ENCODE assay signal across 11 mouse cellular contexts in the genomic region with DNA sequence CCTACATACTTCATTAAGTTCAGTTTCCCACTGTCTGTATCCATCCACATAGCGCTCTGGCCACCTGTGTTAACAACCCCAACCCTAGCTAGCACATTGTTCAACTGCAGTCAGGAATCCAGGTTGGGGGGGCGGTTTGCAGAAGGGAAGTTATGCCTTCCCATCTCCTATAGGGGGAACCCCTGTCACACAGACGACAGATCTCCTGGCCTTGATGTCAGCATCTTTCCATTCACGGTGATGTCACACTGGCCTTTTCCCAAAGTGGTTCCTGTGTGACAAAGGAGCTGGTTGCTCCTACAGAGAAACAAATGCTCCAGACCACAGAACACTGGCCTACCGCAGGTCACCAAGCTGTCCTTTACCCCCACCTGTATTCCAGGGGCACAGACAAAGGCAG. TPM values are rescaled to one million over a fixed set of nuclear protein-coding genes. Genes with fewer than 3 reads are reported as not detected.
DNase-seq lines count a peak whose midpoint lies in the region; ATAC-seq lines count a peak whose summit lies in the region.
"Had no signal": no experiment of that assay in that cellular context is flagged by ENCODE, and none has a peak within 500 bp of the region (broad histone marks: within the 10 kb centered on the region; RNA-seq: fewer than 3 reads in every experiment).

No protein-coding gene starts in this region.

- DNase-seq in hindbrain, embryonic 10.5 days (ENCODE audit: low spot score), result peak; percentile 41
- DNase-seq in hindbrain, embryonic 14.5 days (ENCODE audit: low spot score), result no peak
- DNase-seq in 3134 (ENCODE audit: extremely low read depth, insufficient read length, low spot score), result peak; percentile 49
- peak; percentile 71 for DNase-seq in NIH3T3 (ENCODE audit: low read depth)
- DNase-seq in embryonic facial prominence, embryonic 11.5 days (ENCODE audit: low spot score), result peak; percentile 36
- DNase-seq in lung, postnatal 10 days, result peak; percentile 70

- 63% methylated on average over 5 of the region's 5 CpGs for WGBS in hindbrain, embryonic 10.5 days
- WGBS in hindbrain, embryonic 14.5 days, result 49% methylated on average over 5 of the region's 5 CpGs
- 73% methylated on average over 5 of the region's 5 CpGs for WGBS in embryonic facial prominence, embryonic 11.5 days

- no peak overlapping the region for H3K9ac ChIP-seq in hindbrain, embryonic 14.5 days
- H3K9ac ChIP-seq in embryonic facial prominence, embryonic 11.5 days (replicated peaks; ENCODE audit: low read length), result no peak overlapping the region; the same call in 1 of the 2 replicates
- H3K9ac ChIP-seq: neural tube, embryonic 12.5 days had no signal

- ATAC-seq in hindbrain, embryonic 14.5 days (ENCODE audit: low FRiP score), result no peak
- no peak for ATAC-seq in embryonic facial prominence, embryonic 11.5 days (replicated peaks; ENCODE audit: insufficient number of reproducible peaks, low FRiP score, low TSS enrichment, low read depth)
- ATAC-seq in granulocyte monocyte progenitor cell, adult 5-6 weeks (replicated peaks; ENCODE audit: poor library complexity, severe bottlenecking), result no peak
- ATAC-seq in erythroblast, adult 5-6 weeks (replicated peaks; ENCODE audit: low FRiP score, poor library complexity, severe bottlenecking), result no peak

- H3K4me1 ChIP-seq in hindbrain, embryonic 10.5 days (replicated peaks), result peaks cover 69% of the 10 kb centered on the region
- peaks cover 33% of the 10 kb centered on the region for H3K4me1 ChIP-seq in hindbrain, embryonic 14.5 days (replicated peaks; ENCODE audit: control insufficient read depth, insufficient read depth, low read length)
- peaks cover 4% of the 10 kb centered on the region for H3K4me1 ChIP-seq in embryonic facial prominence, embryonic 11.5 days (ENCODE audit: control insufficient read depth, insufficient read depth, low read length)

- no peaks in the 10 kb centered on the region for H3K9me3 ChIP-seq in hindbrain, embryonic 10.5 days
- H3K9me3 ChIP-seq in hindbrain, embryonic 14.5 days (ENCODE audit: control insufficient read depth, low read length), result no peaks in the 10 kb centered on the region
- H3K9me3 ChIP-seq in embryonic facial prominence, embryonic 11.5 days (replicated peaks; ENCODE audit: control insufficient read depth, low read length), result no peaks in the 10 kb centered on the region
- H3K9me3 ChIP-seq: neural tube, embryonic 12.5 days had no signal

- H3K4me2 ChIP-seq in hindbrain, embryonic 14.5 days (replicated peaks), result no peak overlapping the region
- H3K4me2 ChIP-seq in embryonic facial prominence, embryonic 11.5 days (ENCODE audit: low read depth, low read length), result no peak overlapping the region

- H3K4me3 ChIP-seq in hindbrain, embryonic 10.5 days, result no peak overlapping the region
- no peak overlapping the region for H3K4me3 ChIP-seq in hindbrain, embryonic 14.5 days (replicated peaks; ENCODE audit: low read length)
- H3K4me3 ChIP-seq in embryonic facial prominence, embryonic 11.5 days (ENCODE audit: low read depth, low read length), result no peak overlapping the region
- H3K4me3 ChIP-seq: neural tube, embryonic 12.5 days had no signal

- H3K27me3 ChIP-seq in hindbrain, embryonic 10.5 days (ENCODE audit: insufficient read depth, poor library complexity, severe bottlenecking), result peaks cover 5% of the 10 kb centered on the region; the same call in 1 of the 2 replicates
- H3K27me3 ChIP-seq in hindbrain, embryonic 14.5 days (ENCODE audit: control insufficient read depth, insufficient read depth, low read length), result peaks cover 28% of the 10 kb centered on the region
- H3K27me3 ChIP-seq in embryonic facial prominence, embryonic 11.5 days (ENCODE audit: control insufficient read depth, insufficient read depth, low read length), result no peaks in the 10 kb centered on the region

- H3K27ac ChIP-seq in hindbrain, embryonic 10.5 days, result peak overlapping the region; percentile 54
- H3K27ac ChIP-seq in hindbrain, embryonic 14.5 days, result no peak overlapping the region
- no peak overlapping the region for H3K27ac ChIP-seq in embryonic facial prominence, embryonic 11.5 days (replicated peaks; ENCODE audit: low read depth, low read length)
- H3K27ac ChIP-seq: neural tube, embryonic 12.5 days had no signal

- peaks cover 69% of the 10 kb centered on the region for H3K36me3 ChIP-seq in hindbrain, embryonic 10.5 days
- H3K36me3 ChIP-seq in hindbrain, embryonic 14.5 days (replicated peaks; ENCODE audit: control insufficient read depth, insufficient read depth), result peaks cover 4% of the 10 kb centered on the region; the same call in 1 of the 2 replicates
- peaks cover 14% of the 10 kb centered on the region for H3K36me3 ChIP-seq in embryonic facial prominence, embryonic 11.5 days (replicated peaks; ENCODE audit: control insufficient read depth, insufficient read depth, low read depth, low read length)

RNA-seq across cellular contexts. Expression of a gene that starts 4.2 kb away (rescaled TPM):
- polyA plus RNA-seq in hindbrain, embryonic 10.5 days (2016; fragmentation: Nextera tagmentation; extraction: Ambion mirVana), result 166 and 220 TPM in 2 replicates
- polyA plus RNA-seq in hindbrain, embryonic 14.5 days (2014; fragmentation: Nextera tagmentation; extraction: Ambion mirVana), result 28.1 and 35.6 TPM in 2 replicates
- 208 and 223 TPM in 2 replicates for polyA plus RNA-seq in embryonic facial prominence, embryonic 11.5 days (2014; fragmentation: Nextera tagmentation; extraction: Ambion mirVana)
- total RNA-seq in granulocyte monocyte progenitor cell, adult 5-6 weeks (2014; fragmentation: Nextera tagmentation), result 6.0 and 10.6 TPM in 2 replicates
- total RNA-seq in granulocyte monocyte progenitor cell, adult 5-6 weeks (2017), result 6.2 and 8.9 TPM in 2 replicates
- total RNA-seq in erythroblast, adult 5-6 weeks (2015; ENCODE audit: low replicate concordance), result 1.2 and 1.5 TPM in 2 replicates
- 0.51 and 2.0 TPM in 2 replicates for total RNA-seq in erythroblast, adult 5-6 weeks (2017; ENCODE audit: low replicate concordance)

RNA-seq across cellular contexts. Expression of a gene that starts 20.7 kb away (rescaled TPM):
- 30.5 and 33.0 TPM in 2 replicates for polyA plus RNA-seq in hindbrain, embryonic 10.5 days (2016; fragmentation: Nextera tagmentation; extraction: Ambion mirVana)
- polyA plus RNA-seq in hindbrain, embryonic 14.5 days (2014; fragmentation: Nextera tagmentation; extraction: Ambion mirVana), result 22.3 and 22.6 TPM in 2 replicates
- 21.0 and 24.5 TPM in 2 replicates for polyA plus RNA-seq in embryonic facial prominence, embryonic 11.5 days (2014; fragmentation: Nextera tagmentation; extraction: Ambion mirVana)
- 13.3 and 20.9 TPM in 2 replicates for total RNA-seq in granulocyte monocyte progenitor cell, adult 5-6 weeks (2014; fragmentation: Nextera tagmentation)
- total RNA-seq in granulocyte monocyte progenitor cell, adult 5-6 weeks (2017), result 16.6 and 20.8 TPM in 2 replicates
- 1.2 and 7.5 TPM in 2 replicates for total RNA-seq in erythroblast, adult 5-6 weeks (2015; ENCODE audit: low replicate concordance)
- 8.3 and 16.6 TPM in 2 replicates for total RNA-seq in erythroblast, adult 5-6 weeks (2017; ENCODE audit: low replicate concordance)

RNA-seq across cellular contexts. Expression of a gene that starts 39.2 kb away (rescaled TPM):
- 43.4 and 55.3 TPM in 2 replicates for polyA plus RNA-seq in hindbrain, embryonic 10.5 days (2016; fragmentation: Nextera tagmentation; extraction: Ambion mirVana)
- 13.7 and 18.5 TPM in 2 replicates for polyA plus RNA-seq in hindbrain, embryonic 14.5 days (2014; fragmentation: Nextera tagmentation; extraction: Ambion mirVana)
- polyA plus RNA-seq in embryonic facial prominence, embryonic 11.5 days (2014; fragmentation: Nextera tagmentation; extraction: Ambion mirVana), result 25.4 and 29.1 TPM in 2 replicates
- total RNA-seq in granulocyte monocyte progenitor cell, adult 5-6 weeks (2014; fragmentation: Nextera tagmentation), result not detected in 2 replicates
- 0.09 TPM in 1 of 2 replicates, not detected in the other for total RNA-seq in granulocyte monocyte progenitor cell, adult 5-6 weeks (2017)
- not detected in 2 replicates for total RNA-seq in erythroblast, adult 5-6 weeks (2015; ENCODE audit: low replicate concordance)
- total RNA-seq in erythroblast, adult 5-6 weeks (2017; ENCODE audit: low replicate concordance), result not detected in 2 replicates
- total RNA-seq: adrenal gland, postnatal 36 days; hematopoietic stem cell, adult 5-6 weeks had no signal
